Mouse (Mus musculus): Measurements from ENCODE around the gene Gcgr.

The Gcgr gene

DNA sequence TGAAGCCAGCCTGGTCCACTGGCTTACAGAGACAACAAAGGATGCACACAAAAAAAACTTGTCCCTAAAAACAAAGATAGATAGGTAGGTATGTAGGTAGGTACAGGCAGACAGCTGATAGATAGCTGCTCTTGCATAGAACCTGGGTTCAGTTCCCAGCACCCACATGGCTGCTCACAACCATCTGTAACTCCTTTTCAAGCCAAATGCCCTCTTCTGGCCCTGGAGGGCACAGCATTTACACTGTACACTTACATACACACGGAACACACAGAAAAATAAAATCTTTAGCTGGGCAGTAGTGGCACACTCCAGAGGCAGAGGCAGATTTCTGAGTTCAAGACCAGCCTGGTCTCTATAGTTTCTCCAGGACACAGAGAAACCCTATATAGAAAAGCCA is 53.4 kb downstream of the Gcgr start:
- in situ Hi-C loops (cut with MseI, MboI): no loop called here

DNA sequence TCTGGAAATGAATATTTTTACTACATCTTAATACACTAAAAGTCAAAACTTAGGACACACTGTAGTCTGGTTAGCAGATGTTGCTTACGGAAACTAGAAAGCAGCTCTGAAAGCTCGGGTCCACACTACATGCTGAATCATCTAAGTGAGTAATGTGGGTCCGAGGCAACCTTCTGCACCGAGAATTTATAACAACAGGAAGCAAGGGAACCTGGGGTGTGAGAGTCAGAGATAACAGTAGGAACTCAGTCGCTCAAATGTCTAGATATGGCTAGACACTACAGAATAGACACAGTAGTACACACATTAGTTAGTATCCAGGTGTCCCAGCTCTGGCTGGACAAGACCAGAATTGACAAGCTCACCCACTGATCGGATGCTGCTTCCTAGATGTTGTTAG is 58.0 kb downstream of the Gcgr start:
- in situ Hi-C loops (cut with MseI, MboI): no loop called here

Measured in mouse trophoblast stem cell (cell line).